Mouse (Mus musculus) kidney, embryonic 15.5 days (tissue): ENCODE results near the gene Thap4. TPM values are rescaled to one million over a fixed set of nuclear protein-coding genes. Genes with fewer than 3 reads are reported as not detected.
A peak's percentile ranks its signal among the peaks of the same experiment; 100 is the strongest.
"Not testable (repeated sequence)": the region's sequence is repeated elsewhere in the genome, so short reads cannot be mapped to it uniquely, and the experiment has no call there.

Experiments
- ATAC-seq: fragments of 200-750 bp; cut with Nextera tagmentation; replicated peaks from 2 replicates; pipeline ENCODE4 v1.8.0; 2017; ENCODE audit warnings: moderate TSS enrichment; ENCODE audit not compliant: low FRiP score
- H3K27ac ChIP-seq: fragments of 300-500 bp; sonication (generic); 2 replicates; pipeline ENCODE4 v1.5.1; 2015; ENCODE audit warnings: mild to moderate bottlenecking, inconsistent platforms
- H3K27me3 ChIP-seq: fragments of 300-500 bp; sonication (generic); 2 replicates; pipeline ENCODE4 v1.6.1; 2015; ENCODE audit warnings: inconsistent platforms
- H3K36me3 ChIP-seq: fragments of 300-500 bp; sonication (generic); 2 replicates; pipeline ENCODE4 v1.6.1; 2015; ENCODE audit warnings: inconsistent platforms
- H3K4me1 ChIP-seq: fragments of 300-500 bp; sonication (generic); 2 replicates; pipeline ENCODE4 v1.6.1; 2015; ENCODE audit warnings: inconsistent platforms
- H3K4me2 ChIP-seq: fragments of 300-500 bp; sonication (generic); 2 replicates; pipeline ENCODE4 v1.6.1; 2015; ENCODE audit warnings: moderate library complexity, mild to moderate bottlenecking, inconsistent platforms
- H3K4me3 ChIP-seq: fragments of 300-500 bp; sonication (generic); replicated peaks from 2 replicates; pipeline ENCODE4 v1.5.1; 2015; ENCODE audit warnings: mild to moderate bottlenecking, inconsistent platforms
- H3K9ac ChIP-seq: fragments of 300-500 bp; sonication (generic); 2 replicates; pipeline ENCODE4 v1.6.1; 2015; ENCODE audit warnings: mild to moderate bottlenecking, inconsistent platforms
- H3K9me3 ChIP-seq: fragments of 300-500 bp; sonication (generic); replicated peaks from 2 replicates; pipeline ENCODE4 v1.6.1; 2016; ENCODE audit warnings: inconsistent platforms
- WGBS: fragments of 180-500 bp; shearing (Covaris S2); methylation state at CpG from one replicate; pipeline ENCODE4 v1.1.7; 2015; ENCODE audit warnings: mixed read lengths; 5-methylcytosine and 5-hydroxymethylcytosine counted together
- polyA plus RNA-seq: library from polyadenylated mRNA; unstranded; fragments of >200 nt; fragmentation: Nextera tagmentation; extraction: Ambion mirVana; gene quantifications from 2 replicates; pipeline ENCODE4 v1.2.1, GENCODE M21; 2015

The Thap4 gene
- polyA plus RNA-seq, 1 experiment from 2014 or later: 63.7 TPM

- peak overlapping the region; percentile 93 for H3K27ac ChIP-seq
These were observed 67.7 kb downstream of the Thap4 start for GRCm38 (mm10) chr1:93686961-93687320.

GRCm38 (mm10) chr1:93686245-93686960, 68.3 kb downstream of the Thap4 start:
- peak; percentile 90 for ATAC-seq
- Histone ChIP-seq H3K9ac (peak overlapping the region; percentile 66), H3K27ac (peak overlapping the region; percentile 93), H3K9me3 (no peaks in the 10 kb centered on the region), H3K36me3 (peaks cover 15% of the 10 kb centered on the region), H3K4me2 (peak overlapping the region; percentile 94), H3K27me3 (peaks cover 3% of the 10 kb centered on the region; the same call in 1 of the 2 replicates), H3K4me3 (peak overlapping the region; percentile 59), H3K4me1 (peaks cover 26% of the 10 kb centered on the region)
- WGBS: under 1% methylated on average over 51 of the region's 51 CpGs

More at GRCm38 (mm10) chr1:93686961-93687320, 67.7 kb downstream of the Thap4 start:
- Histone ChIP-seq H3K4me1 (peaks cover 26% of the 10 kb centered on the region), H3K27me3 (peaks cover 3% of the 10 kb centered on the region; the same call in 1 of the 2 replicates), H3K9ac (peak overlapping the region; percentile 66; the same call in 1 of the 2 replicates), H3K9me3 (no peaks in the 10 kb centered on the region), H3K4me3 (peak overlapping the region; percentile 59), H3K4me2 (peak overlapping the region; percentile 94), H3K36me3 (peaks cover 19% of the 10 kb centered on the region)
- WGBS: 27% methylated on average over 3 of the region's 3 CpGs
- no peak; the same call in 1 of the 2 replicates for ATAC-seq

GRCm38 (mm10) chr1:93685401-93686244, 69.0 kb downstream of the Thap4 start, which contains the start of gene Bok:
Gene Bok (plus strand): TSS chr1:93685660.
- peak within 1 kb of the TSS; percentile 59 for H3K4me3 ChIP-seq
- H3K9me3 ChIP-seq: no peaks in the 10 kb centered on the region
- peaks cover 3% of the 10 kb centered on the region; the same call in 1 of the 2 replicates for H3K27me3 ChIP-seq
- under 1% methylated on average over 78 of the region's 78 CpGs for WGBS
- H3K9ac ChIP-seq: peak within 1 kb of the TSS; percentile 66
- peaks cover 7% of the 10 kb centered on the region for H3K36me3 ChIP-seq
- peak within 1 kb of the TSS; percentile 93 for H3K27ac ChIP-seq
- H3K4me1 ChIP-seq: peaks cover 26% of the 10 kb centered on the region
- H3K4me2 ChIP-seq: peak within 1 kb of the TSS; percentile 94
- peak; percentile 61 for ATAC-seq

DNA sequence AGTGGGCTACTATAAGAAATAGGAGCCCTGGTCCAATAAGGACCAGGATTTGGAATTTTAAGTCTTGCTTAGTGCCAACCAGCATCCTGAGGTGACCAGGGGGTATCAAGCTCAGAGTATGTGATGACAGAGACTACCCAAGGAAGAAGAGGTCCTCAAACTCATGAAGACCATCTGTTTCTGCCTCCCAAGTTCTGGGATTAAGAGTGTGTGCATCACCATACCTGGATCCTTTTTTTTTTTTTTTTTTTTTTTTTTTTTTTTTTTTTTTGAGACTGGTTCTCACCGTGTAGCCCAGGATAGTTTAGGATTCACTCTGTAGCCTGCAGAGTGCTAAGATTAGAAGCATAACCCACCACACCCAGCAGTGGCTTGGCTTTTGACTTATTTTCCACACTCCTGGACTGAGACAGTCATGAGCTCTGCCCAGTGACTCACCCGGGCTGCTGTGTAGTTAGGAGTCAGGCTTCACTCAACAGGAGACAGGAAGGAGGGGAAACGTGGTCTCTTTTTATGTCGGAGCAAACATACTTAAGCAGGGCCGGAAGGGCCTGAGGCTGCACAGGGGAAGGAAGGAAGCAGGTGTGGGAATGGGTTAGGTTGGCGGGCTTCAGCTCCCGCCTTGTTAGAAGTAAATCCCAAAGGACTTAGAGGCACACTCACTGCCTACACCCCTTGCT, 74.6 kb downstream of the Thap4 start:
- H3K4me1 ChIP-seq: peaks cover 9% of the 10 kb centered on the region; the same call in 1 of the 2 replicates
- H3K4me2 ChIP-seq: no peak overlapping the region
- H3K4me3 ChIP-seq: no peak overlapping the region
- H3K9me3 ChIP-seq: no peaks in the 10 kb centered on the region
- H3K9ac ChIP-seq: no peak overlapping the region
- 53% methylated on average over 7 of the region's 7 CpGs for WGBS
- peak; percentile 74 for ATAC-seq
- peaks cover 3% of the 10 kb centered on the region; the same call in 1 of the 2 replicates for H3K27me3 ChIP-seq
- no peaks in the 10 kb centered on the region for H3K36me3 ChIP-seq
- peak overlapping the region; percentile 63 for H3K27ac ChIP-seq

DNA sequence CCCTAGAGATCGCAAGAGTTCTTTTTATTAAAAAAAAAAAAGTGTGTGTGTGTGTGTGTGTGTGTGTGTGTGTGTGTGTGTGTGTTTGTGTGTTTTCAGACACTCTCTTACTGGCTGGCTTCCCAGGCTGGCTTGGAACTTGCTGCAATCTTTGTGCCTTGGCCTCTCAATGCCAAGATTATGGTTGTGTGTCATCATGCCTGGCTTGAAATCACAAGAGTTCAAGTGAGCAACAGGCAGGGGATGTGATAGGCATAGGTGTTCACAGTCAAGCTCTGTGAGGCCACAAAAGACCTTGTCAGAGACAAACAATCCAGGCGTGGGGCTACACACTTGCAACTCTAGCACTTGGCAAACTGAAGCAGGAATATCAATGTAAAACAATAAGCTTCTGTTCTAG, 76.3 kb downstream of the Thap4 start:
- no peaks in the 10 kb centered on the region for H3K36me3 ChIP-seq
- H3K27ac ChIP-seq: no peak overlapping the region
- H3K9ac ChIP-seq: no peak overlapping the region
- no peaks in the 10 kb centered on the region for H3K9me3 ChIP-seq
- WGBS: 56% methylated on average over 2 of the region's 2 CpGs
- H3K4me2 ChIP-seq: no peak overlapping the region
- peaks cover 9% of the 10 kb centered on the region; the same call in 1 of the 2 replicates for H3K4me1 ChIP-seq
- H3K27me3 ChIP-seq: no peaks in the 10 kb centered on the region
- no peak for ATAC-seq
- H3K4me3 ChIP-seq: no peak overlapping the region

DNA sequence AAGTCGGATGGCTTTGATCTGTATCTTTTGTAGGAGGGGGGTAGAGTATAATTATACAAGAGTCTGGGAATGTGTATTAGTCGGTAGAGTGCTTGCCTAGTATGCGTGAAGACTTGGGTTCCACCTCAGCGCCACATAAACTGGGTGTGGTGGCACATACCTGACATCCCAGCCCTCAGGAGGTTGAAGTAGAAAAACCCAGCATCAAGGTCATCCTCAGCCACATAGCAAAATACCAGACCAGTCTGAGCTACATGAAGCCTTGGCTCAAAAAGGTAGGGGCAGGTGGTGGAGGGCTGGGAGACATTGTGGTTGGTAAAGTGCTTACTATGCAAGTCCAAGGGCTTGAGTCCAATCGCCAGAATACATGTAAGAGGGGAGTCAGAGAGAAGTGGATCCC, 82.0 kb downstream of the Thap4 start:
- Histone ChIP-seq H3K9me3 (no peaks in the 10 kb centered on the region), H3K9ac (no peak overlapping the region), H3K4me2 (no peak overlapping the region), H3K4me1 (peaks cover 32% of the 10 kb centered on the region), H3K27ac (peak overlapping the region; percentile 62), H3K4me3 (no peak overlapping the region), H3K36me3 (no peaks in the 10 kb centered on the region), H3K27me3 (no peaks in the 10 kb centered on the region)
- no peak for ATAC-seq
- WGBS: 58% methylated on average over 5 of the region's 5 CpGs

DNA sequence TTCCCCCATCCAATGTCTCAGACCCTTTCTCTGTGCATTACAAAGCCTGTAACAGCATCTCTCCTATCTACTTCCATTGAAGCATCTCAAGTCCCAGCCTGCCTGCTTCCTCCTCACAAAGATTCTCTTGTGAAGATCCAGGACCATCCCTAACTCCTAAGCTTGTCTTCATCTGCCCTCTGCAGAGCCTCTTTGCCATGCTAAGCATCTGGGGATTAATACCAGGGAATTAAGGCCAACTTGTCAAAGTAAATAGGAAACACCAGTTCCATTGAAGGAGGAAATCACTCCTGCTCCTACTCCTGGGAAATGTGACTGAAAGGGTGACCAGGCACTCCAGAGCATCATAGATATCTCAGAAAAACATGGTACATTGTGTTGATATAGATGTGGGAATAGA, 84.7 kb downstream of the Thap4 start:
- H3K36me3 ChIP-seq: no peaks in the 10 kb centered on the region
- no peak overlapping the region for H3K9ac ChIP-seq
- H3K27me3 ChIP-seq: no peaks in the 10 kb centered on the region
- no peak overlapping the region for H3K27ac ChIP-seq
- H3K4me3 ChIP-seq: no peak overlapping the region
- ATAC-seq: no peak
- no peaks in the 10 kb centered on the region for H3K9me3 ChIP-seq
- H3K4me2 ChIP-seq: no peak overlapping the region
- H3K4me1 ChIP-seq: peaks cover 33% of the 10 kb centered on the region

DNA sequence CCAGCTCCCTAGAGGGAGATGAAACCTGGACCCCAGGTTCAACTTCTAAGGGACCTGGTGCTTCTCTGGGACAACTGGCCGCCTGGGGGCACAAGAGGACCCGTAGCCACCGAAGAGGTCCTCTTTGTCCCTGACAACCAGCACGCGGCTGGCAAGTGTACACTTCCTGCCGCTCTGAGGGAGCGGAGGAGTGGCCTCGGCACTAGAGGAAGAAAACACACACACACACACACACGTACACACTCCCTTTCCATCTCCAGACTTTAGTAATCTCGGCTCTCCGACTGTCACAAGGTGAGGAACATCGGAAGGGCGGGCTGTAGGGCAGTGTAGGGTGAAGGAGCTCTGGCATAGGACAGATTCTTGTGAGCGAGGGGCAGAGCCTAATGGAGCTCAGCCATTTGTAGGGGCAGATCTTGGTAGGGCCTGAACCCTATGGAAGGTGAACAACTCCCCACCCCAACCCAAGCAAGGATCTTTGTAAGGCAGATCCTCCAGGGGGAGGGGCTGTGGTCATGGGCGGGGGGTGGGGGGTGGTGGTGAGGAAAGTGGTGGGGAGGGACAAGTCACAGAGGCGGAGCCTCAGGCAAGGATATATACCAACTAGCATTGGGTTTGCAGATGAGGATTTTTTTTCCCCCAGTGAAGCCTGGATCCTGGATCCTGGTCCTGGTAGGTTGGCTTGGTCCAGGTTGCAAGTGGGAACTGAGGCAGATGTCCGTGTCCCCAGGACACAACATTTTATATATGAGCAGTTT, 85.7 kb downstream of the Thap4 start:
- Histone ChIP-seq H3K9ac (peak overlapping the region; percentile 27; the same call in 1 of the 2 replicates), H3K4me3 (peak overlapping the region; percentile 43), H3K27ac (peak overlapping the region; percentile 77), H3K4me1 (peaks cover 33% of the 10 kb centered on the region), H3K36me3 (no peaks in the 10 kb centered on the region), H3K27me3 (no peaks in the 10 kb centered on the region), H3K4me2 (peak overlapping the region; percentile 62), H3K9me3 (no peaks in the 10 kb centered on the region)
- peak; percentile 89 for ATAC-seq
- WGBS: 7% methylated on average over 17 of the region's 17 CpGs

DNA sequence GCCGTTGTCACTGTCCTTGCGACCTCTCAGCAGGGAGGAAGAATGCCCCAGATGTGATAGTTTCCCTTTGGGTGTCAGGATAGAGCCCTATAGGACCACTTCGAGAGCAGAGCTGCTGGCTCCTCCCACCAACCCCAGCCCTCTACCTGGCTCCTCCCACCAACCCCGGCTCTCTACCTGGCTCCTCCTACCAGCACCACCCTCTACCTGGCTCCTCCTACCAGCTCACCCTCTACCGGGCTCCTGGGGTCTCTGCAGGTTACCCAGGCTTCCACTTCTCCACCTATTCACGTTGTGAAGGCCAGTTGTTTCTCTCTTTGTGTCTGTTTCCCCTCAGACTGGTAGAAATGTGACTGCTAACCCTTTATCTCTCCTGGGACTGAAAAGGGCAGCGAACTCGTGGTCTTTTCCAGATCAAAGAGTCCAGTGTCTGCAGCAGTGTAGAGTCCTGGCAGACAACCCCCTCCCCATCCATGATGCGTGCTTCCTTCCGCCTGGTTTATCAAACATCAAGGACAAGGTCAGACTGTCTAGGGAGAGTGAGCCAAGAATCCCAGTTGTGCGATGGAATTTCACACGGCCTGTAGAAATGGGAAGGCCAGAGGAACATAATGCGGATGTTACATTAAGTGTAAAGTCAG, 86.8 kb downstream of the Thap4 start:
- Histone ChIP-seq H3K36me3 (no peaks in the 10 kb centered on the region), H3K4me1 (peaks cover 33% of the 10 kb centered on the region), H3K27ac (peak overlapping the region; percentile 77), H3K4me3 (no peak overlapping the region), H3K9me3 (no peaks in the 10 kb centered on the region), H3K4me2 (peak overlapping the region; percentile 62), H3K27me3 (no peaks in the 10 kb centered on the region), H3K9ac (no peak overlapping the region)
- peak; percentile 33 for ATAC-seq
- 28% methylated on average over 13 of the region's 13 CpGs for WGBS

GRCm38 (mm10) chr1:93658559-93658958, 96.1 kb downstream of the Thap4 start, which contains the start of gene Stk25:
Gene Stk25 (minus strand): TSS chr1:93658659.
- H3K4me1 ChIP-seq, H3K4me3 ChIP-seq, H3K27ac ChIP-seq, ATAC-seq, H3K36me3 ChIP-seq, H3K9ac ChIP-seq, H3K4me2 ChIP-seq, H3K27me3 ChIP-seq, H3K9me3 ChIP-seq: not testable (repeated sequence)

- H3K4me3 ChIP-seq: no peak overlapping the region
- no peak overlapping the region for H3K4me2 ChIP-seq
- H3K27ac ChIP-seq: no peak overlapping the region
- ATAC-seq: no peak
- H3K9ac ChIP-seq: no peak overlapping the region
- H3K4me1 ChIP-seq: peaks cover 4% of the 10 kb centered on the region; the same call in 1 of the 2 replicates
- H3K27me3 ChIP-seq: no peaks in the 10 kb centered on the region
- H3K9me3 ChIP-seq: no peaks in the 10 kb centered on the region
- WGBS: 63% methylated on average over 5 of the region's 5 CpGs
- no peaks in the 10 kb centered on the region for H3K36me3 ChIP-seq
These were observed 97.7 kb downstream of the Thap4 start for GRCm38 (mm10) chr1:93657025-93657360.
